Mouse (Mus musculus) gastrocnemius, postnatal 10 days (tissue): ENCODE measurements at regions not wholly inside any gene's neighbourhood (a gene's known extent, or its start where the extent isn't known, plus 50 kb on each side); places are given as distances from the start of the nearest gene placed in this dataset.
A peak's percentile ranks its signal among the peaks of the same experiment; 100 is the strongest.
"Not testable (repeated sequence)": the region's sequence is repeated elsewhere in the genome, so short reads cannot be mapped to it uniquely, and the experiment has no call there.

Experiments used
- DNase-seq: peaks from one replicate; pipeline ENCODE4 v3.0.0; 2021; ENCODE audit warnings: mixed read lengths
- microRNA-seq, 2 experiments: library from miRNA; unstranded; fragments of <30 nt; microRNA quantifications; one replicate each; pipeline ENCODE4 v1.2.0; 2021

DNA sequence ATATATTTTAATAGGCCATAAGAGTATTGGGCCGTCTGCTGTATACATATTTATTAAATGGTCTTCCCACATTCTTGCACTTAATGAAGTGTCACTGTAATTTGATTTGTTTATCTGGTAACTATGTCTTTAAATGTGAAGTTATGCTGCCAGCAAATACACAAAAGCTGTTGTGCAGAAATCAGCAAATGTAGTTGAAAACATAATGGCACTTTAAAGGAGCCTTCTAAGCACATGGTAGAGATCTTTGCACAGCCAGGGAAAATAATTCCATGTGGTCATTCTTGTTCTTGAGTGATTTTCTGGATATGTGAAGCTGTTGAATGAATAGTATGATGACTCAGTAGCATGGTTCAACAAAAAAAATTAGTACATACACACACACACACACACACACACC lies 164.4 kb upstream of the Meox2 start:
- DNase-seq, result no peak

DNA sequence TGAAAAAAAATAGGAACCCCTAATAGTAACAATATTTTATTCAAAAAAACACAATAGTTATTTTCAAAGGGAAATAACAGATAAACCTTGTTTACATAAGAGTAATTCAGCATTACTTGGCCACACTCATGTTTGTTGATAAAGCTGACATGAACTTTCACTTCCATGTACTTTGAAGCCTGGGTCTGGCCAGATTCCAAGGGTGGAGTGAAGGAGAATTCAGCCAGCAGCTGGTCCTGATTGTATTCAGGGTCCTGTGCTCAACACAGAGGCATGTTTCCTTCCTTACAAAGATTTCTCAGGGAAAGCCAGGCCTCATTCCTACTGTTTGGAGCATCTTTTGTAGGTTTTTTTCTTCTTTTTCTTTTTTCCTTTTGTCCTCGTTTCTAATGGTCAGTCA lies 162.4 kb upstream of the Meox2 start:
- DNase-seq, result peak; percentile 61

DNA sequence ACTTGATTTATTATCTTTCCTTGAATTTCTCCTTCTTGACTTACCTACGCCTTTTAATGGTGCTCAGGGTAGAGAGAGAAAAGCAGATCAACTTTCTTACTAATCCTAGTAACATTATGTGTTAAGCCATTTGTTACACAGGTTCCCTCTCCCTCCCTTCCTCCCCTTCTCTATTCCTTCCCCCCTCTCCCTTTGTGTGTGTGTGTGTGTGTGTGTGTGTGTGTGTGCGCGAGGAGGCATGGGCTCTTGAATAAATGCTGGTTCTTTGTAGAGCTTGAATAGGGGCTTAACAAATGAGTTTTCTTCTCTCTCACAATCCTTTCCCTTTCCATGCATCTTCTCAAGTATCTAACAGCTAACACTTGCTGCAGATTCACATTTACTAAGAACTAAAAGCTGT lies 160.4 kb upstream of the Meox2 start:
- no peak for DNase-seq

GRCm38 (mm10) chr12:36949096-36949738 lies 159.1 kb upstream of the Meox2 start:
- no peak for DNase-seq

DNA sequence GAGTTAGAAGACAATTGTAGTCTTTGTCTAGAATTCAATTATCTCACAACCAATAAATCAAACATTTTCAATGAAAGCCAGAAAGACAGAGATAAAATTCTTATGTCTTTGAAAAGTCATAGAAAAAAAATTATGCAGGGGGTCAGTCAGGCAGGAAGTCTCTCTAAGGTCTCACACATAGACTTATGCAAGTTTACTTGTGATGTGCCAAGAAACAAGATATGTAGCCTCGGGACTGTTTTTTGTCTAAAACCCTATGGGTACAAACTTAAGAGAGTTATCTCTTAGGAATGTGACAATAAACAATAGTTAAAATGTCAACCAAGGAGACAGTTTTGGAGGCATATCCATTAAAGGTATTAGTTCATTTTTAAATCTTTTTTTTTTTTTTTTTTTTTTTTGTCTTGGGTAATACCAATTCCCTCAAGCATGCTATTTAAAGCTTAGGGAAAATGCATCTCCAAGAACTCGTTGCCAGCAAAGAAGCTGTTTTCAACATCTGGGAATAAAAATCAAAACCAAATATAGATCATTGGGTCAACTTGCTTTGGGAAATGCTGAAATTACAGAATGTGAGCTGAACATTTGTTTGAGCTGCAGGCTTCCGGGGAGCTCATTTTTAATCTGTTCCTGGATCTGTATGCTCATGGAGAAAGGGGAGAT lies 133.8 kb upstream of the Meox2 start:
- no peak for DNase-seq

- DNase-seq, result no peak
Observed at GRCm38 (mm10) chr12:36977141-36977540, 131.2 kb upstream of the Meox2 start.

DNA sequence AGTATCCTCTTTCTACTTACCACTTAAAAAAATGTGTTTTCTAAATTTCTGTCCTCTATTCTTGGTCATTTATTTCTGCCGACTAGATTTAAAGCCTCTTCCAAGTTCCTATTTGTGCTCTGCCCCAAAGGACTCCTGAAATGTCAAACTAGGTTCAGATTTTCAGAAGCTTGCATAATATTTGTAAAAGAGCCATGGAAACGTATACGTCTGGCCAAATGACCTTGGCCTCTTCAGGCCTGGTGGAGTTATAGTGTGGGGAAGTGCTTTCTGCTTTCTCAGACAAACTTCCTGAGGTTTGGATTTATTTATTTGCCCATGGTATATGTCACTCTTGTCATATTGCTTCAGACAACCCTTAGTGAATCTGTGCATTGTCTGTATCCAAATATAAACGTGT lies 117.2 kb upstream of the Meox2 start:
- no peak for DNase-seq

GRCm38 (mm10) chr12:36991970-36992369 lies 116.4 kb upstream of the Meox2 start:
- no peak for DNase-seq

DNA sequence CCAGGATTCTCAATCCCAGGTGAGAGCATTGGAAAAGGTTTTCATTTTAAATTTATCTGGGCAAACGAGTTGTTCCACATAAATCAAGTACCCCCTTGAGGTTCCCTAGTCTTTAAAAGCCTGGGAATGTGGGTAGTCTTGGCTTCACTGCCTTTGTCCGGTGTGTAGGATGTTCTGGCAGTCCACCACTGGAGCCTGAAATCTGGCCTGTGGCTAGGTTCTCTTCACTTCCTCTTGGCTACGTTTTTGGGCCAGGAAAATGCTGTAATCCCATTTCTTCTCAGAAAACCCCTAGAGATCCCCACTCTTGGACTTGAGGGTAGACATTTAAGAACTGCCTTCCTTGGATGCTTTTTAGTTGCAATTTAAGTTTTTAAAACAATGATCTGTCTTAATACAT lies 106.9 kb upstream of the Meox2 start:
- DNase-seq, result no peak

DNA sequence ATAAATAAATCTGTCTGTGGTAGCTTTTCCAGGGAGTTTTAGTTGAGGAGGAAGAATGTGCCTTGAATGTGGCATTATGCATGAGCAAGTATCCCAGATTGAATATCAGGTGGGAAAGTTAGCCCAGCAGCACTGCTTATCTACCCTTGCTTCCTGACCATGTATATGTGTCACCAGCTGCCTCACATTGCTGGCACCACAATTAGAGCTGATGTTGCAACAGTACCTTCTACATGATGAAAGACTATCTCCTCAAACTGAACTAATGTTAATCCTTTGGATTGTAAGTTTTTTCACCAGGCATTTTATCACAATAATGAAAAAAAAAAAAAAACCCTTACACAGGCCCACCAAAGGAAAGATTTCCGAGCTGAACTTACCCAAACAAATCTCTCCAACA lies 103.1 kb upstream of the Meox2 start:
- DNase-seq, result no peak

GRCm38 (mm10) chr12:37010306-37010705 lies 98.0 kb upstream of the Meox2 start:
- DNase-seq, result no peak

DNA sequence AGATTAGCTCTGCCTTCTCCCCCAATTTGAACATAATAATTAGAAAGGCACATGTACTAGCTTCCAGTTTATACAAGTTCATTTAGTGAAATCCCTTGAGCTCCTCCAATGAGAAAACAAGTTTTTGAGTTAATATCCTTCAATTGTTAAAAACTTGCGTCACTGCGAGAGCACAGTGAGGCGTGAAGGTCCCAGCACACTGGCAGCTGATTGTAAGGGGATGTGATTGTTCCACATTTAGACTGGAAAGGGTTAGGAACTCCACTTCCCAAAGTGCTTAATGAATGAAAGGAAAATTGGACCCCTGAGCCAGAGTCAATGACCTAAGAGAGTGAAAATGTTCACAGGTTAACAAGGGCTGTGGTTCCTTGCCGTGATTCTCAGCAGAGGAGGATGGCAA lies 93.9 kb upstream of the Meox2 start:
- DNase-seq, result no peak

- DNase-seq, result not testable (repeated sequence)
Observed at GRCm38 (mm10) chr12:37014945-37015344, 93.4 kb upstream of the Meox2 start.

- no peak for DNase-seq
Observed at GRCm38 (mm10) chr12:37015474-37016248, 92.7 kb upstream of the Meox2 start.

DNA sequence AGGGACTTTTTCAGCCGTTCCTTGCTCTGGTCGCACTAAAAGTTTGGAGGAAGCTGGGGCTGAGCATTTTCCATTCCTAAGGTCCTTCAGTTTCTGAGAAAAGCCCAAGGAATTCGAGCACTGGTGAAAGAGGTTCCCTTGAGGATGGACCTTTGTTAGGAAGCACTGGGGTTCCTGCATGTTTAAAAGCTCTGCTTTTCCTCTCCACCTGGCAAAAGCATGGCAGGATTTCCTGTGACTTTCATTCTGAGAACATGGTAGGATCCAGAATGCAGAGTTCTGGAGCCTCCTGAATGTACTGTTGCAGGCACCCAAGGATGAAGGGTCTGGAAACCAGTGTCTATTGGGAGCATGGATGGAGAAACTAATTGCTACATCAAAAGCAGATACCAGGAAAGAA lies 61.1 kb upstream of the Meox2 start:
- DNase-seq, result no peak

DNA sequence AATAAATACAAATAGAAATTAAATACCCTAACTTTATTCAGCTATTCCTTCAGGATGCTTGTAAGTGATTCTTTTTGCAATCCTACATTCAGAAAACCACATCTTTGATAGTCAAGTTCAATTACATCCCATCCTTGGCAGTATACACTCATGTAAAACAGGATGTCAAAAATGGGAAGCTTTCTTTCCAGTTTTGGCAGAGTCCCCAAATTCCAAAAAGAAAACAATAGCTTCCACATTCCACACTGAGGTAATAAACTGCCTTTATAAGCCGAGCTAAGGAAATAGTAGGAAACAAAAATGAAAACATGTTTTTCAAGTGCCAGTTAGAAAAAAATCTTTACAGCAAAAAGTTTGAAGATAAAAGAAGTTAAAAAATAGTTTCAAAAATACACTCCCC lies 57.7 kb upstream of the Meox2 start:
- DNase-seq, result no peak

- no peak for DNase-seq
Observed at GRCm38 (mm10) chr12:37057411-37057810, 50.9 kb upstream of the Meox2 start.

Small RNAs in the stretch of these regions (microRNA-seq; reads per million reads assigned to microRNA genes)
- gene Gm44326 (0 reads per million in 2 experiments), gene Mir5099 (161 to 167 reads per million in 2 experiments)
